Mouse (Mus musculus): ENCODE results near the gene S100a16.

Gene S100a16

DNA sequence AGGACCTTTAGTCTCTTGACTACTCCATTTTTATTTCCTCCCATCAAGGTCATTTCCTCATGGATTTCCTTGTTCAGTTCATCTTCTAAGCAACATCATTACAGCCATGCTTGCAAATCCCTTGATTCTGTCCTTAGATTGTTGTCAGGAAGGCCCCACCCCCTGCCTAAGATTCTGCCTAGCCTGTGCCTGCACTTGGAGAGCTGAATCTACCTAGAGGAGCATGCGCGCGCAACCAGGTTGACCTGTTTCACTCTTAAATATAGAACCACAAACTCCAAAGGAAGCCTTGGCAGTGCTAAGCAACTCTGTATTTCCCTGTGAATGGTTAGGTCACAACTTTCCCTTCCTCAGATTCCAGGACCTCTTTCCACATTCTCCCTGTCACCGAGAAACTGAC lies 19.3 kb upstream of the S100a16 start:
- DNase-seq (ENCODE audit: low read depth, low spot score), result no peak

DNA sequence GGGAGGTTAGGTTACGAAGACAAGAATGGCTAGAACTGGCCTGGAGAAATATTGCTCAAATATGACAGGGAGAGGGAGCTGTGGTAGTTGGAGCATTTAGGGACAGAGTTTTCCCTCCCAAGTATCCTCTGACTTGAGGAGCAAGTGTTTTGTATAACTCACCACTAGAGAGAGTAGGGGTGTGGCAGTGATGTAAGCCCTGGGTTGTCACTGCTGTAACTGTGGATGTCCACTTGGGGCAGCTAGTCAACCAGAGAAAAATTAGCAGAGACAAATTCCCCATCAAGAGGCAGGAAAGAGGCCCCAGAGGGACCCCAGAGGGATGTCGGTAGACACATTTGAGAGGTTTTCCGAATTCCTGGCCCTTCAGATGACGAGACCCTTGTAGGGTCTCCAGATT lies 11.6 kb upstream of the S100a16 start:
- DNase-seq (ENCODE audit: low read depth, low spot score), result peak; percentile 59

GRCm38 (mm10) chr3:90526076-90526475 lies 11.0 kb upstream of the S100a16 start:
- no peak for DNase-seq (ENCODE audit: low read depth, low spot score)

GRCm38 (mm10) chr3:90526580-90526979 lies 10.5 kb upstream of the S100a16 start, which contains the start of gene S100a14:
Gene S100a14 (plus strand): TSS chr3:90526856.
- DNase-seq (ENCODE audit: low read depth, low spot score), result no peak

GRCm38 (mm10) chr3:90527291-90527873 lies 9.7 kb upstream of the S100a16 start:
- no peak for DNase-seq (ENCODE audit: low read depth, low spot score)

DNA sequence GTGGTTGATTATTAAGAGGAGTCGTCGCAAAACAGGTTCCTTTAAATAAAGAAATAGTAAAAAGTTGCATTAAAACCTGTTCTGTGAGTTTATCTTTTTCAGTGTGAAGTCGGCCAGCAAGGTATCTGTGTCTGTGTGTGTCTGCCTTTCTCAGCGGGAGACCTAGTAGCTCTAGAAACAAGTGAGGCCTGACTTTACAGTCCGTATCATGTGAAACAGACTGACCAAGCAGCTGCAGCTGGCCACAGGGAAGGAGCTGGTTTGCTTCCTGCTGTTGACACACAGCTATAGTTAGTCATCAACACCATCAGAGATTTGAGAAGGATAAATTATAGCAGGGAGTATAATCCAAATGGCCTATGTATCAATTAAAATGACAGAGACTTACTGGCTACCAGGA lies 5.3 kb upstream of the S100a16 start:
- no peak for DNase-seq (ENCODE audit: low read depth, low spot score)

DNA sequence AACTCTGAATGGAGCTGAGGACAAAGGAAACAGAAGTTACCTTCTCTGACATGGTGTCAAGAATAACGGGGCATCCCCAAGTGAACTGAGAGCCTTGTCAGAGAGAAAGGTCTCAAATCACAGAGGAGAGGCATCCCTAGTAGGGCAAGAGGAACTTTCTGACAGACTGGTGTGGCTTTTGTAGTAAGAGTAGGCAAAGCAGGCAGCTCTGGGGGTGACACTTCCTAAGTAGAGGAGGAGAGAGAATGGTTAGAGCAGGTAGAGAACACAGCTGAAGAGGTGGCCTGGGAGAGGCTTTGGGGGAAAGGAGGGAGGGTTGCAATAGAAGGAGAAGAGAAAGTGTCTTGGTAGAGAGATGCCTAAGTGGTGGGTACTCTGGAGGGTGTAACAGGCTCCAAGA lies 1.6 kb upstream of the S100a16 start:
- DNase-seq (ENCODE audit: low read depth, low spot score), result no peak

DNA sequence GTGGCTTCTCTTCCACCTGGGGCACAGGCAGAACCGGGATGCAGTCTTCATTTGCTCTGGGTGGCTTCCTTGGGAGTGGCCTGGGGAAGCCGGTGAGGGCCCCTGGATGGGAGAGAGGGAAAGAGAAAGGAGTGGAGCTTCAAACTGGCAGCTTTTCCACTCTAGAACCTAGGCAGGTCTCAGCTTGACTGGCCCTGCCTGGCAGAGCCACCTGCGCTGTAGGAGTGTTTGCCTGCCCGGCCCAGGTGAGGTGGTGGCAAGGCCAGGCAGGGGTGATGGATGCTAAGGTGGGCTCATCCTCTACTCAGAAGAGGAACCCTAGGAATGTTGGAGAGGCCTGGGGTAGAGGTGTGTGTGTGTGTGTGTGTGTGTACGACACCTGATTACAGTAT lies 847 bp downstream of the S100a16 start:
- no peak for DNase-seq (ENCODE audit: low read depth, low spot score)

GRCm38 (mm10) chr3:90540904-90541303 lies 3.9 kb downstream of the S100a16 start:
- DNase-seq (ENCODE audit: low read depth, low spot score), result no peak

DNA sequence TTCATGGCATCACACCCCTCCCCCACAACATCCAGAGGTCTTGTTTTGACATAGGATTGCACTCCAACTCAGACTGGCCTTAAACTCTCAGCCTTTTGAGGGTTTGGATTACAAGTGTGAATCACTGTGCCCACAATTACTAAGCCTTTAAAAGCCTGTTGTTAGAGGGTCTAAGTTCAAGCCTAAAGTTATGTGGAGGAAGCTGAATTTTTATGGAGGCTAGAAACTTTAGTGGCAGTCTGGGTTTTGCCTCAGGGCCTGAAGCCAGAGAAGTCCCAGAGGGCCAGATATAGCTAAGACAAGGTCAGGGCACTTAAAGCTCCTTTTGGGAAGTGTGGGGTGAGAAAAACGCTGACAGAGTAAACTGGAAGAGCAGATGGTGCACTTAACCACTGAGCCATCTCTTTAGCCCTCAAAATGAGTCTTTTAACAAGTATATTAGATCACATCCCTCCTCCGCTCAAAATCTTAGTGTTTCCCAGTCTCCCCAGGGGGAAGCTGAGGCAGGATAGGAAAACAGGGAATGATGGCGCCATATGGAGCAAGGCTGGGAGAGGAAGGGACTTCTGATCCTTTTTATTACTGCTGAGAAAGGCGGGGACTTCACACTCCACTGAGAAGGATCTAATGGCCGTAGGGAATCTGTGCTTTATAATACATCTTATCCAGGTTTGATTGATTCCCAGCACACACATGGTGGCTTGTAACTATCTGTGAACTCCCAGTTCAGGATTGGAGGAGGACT lies 12.8 kb downstream of the S100a16 start:
- no peak for DNase-seq (ENCODE audit: low read depth, low spot score)

GRCm38 (mm10) chr3:90550421-90550790 lies 13.4 kb downstream of the S100a16 start:
- no peak for DNase-seq (ENCODE audit: low read depth, low spot score)

DNA sequence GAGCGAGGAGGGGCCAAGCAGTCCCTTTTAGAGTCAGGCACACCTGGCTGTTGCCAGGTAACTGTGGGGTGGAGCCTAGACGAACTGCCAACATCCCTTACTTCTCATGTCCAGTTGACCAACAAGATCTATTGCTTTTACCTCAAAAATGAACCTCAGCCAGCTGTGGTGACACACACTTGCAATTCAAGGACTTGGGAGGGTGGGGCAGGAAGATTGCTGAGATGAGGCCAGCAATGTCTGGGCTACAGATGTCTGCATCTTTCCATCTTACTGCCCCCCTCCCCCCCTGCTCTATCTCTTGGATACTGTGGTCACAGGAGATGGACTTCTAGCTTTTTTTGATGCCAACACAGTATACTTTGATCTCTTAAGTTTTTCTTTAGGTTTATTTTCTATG lies 15.2 kb downstream of the S100a16 start:
- DNase-seq (ENCODE audit: low read depth, low spot score), result no peak

DNA sequence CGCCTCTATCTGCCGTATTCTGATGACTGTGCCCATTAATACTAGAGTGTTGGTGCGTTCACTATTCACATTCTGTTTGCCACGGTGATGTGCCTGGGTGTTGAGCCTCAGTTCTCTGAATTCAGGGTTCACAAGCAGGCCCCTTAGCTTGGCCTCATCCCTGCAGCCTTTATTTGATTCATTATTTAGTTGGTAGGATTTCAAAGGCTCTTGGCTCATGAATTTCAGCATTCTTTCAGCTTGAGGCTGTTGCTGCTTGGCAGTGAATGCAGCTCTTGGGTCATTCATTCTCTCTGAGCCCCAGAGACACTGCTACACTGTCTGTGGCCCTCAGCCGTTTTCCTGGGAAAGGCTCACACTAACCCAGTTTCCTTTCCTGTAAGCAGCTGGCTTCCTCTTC lies 18.9 kb downstream of the S100a16 start:
- no peak for DNase-seq (ENCODE audit: low read depth, low spot score)

GRCm38 (mm10) chr3:90560008-90560628 lies 23.1 kb downstream of the S100a16 start, which contains the start of gene S100a3:
Gene S100a3 (plus strand): TSS chr3:90560578.
- DNase-seq (ENCODE audit: low read depth, low spot score), result no peak

- no peak for DNase-seq (ENCODE audit: low read depth, low spot score)
Measured at GRCm38 (mm10) chr3:90574691-90575090, 37.6 kb downstream of the S100a16 start.

DNA sequence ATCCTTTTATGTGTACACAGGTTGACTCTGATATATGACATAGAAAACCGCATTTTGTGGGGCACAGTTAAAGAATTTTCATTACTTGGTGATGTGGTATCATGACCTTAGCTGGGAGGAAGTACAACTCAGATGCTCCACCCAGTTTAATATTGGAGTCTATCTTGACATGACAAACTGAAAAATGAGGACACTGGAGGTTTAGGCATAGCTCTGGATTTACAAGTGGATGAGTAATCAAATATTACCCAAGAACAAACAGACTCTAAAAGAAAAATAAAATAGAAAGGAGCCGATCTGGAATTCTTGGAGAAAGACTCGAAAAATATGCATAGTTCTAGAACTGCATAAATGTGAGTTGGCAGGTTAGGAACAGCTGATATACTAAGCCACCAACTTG lies 38.3 kb downstream of the S100a16 start:
- no peak for DNase-seq (ENCODE audit: low read depth, low spot score)

DNA sequence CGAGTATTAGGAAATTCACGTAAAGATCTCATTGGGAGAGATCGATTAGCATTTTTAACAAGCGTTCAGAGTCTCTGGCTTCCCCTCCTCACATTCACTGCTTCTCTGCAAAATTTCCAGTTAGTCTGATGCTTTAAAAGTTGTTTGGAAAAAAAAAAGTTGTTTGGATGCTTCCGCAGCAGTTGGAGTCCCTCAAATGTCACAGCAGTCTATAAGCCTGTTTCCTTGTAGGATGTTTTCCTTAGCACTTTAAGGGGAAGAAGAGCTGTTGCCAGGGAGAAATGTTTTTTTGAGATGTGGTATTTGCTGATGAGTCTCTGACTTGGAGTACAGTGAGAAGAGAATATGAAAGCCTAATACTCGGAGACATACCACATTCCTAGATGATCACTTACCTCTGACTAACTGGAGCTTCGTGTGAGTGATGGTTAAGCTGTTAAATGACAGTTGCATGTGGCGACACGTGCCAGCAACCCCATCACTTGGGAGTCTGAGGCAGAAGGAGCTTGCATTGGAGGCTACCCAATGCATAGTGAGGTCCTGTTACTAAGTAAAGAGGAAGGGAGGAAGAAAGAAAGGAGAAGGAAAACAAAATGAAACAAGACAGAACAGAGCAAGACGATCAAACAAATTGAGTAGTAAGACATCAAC lies 39.4 kb downstream of the S100a16 start:
- no peak for DNase-seq (ENCODE audit: low read depth, low spot score)

DNA sequence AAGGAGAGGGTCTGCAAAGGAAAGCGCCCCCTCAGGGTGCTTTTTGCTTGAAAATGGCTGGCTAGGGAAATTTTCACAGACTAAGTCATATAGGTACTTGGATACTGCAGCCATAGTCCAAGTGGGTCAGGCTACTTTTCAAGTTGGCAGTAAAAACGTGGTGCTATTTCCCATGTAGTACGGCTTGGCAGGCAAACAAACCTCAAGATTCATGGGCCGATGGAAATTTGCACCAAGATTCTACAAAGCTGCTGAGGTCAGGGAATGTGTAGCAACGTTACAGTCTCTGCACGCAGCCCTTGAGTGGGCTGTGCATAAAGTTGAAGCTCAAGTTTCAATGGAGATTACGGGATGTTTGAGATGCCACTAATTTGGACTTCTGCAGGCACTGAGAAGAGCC lies 42.4 kb downstream of the S100a16 start:
- DNase-seq (ENCODE audit: low read depth, low spot score), result no peak

- no peak for DNase-seq (ENCODE audit: low read depth, low spot score)
Measured at GRCm38 (mm10) chr3:90581141-90581540, 44.1 kb downstream of the S100a16 start.

- peak; percentile 21 for DNase-seq (ENCODE audit: low read depth, low spot score)
Measured at GRCm38 (mm10) chr3:90582156-90582555, 45.1 kb downstream of the S100a16 start.

- DNase-seq (ENCODE audit: low read depth, low spot score), result no peak
Measured at GRCm38 (mm10) chr3:90582556-90582955, 45.5 kb downstream of the S100a16 start.

- DNase-seq (ENCODE audit: low read depth, low spot score), result no peak
Measured at GRCm38 (mm10) chr3:90583893-90584292, 46.8 kb downstream of the S100a16 start.
